In genomic region chr2:178098021-178098420, GRCm38 (mm10) we compare ENCODE assay signal across 7 mouse cellular contexts. TPM values are rescaled to one million over a fixed set of nuclear protein-coding genes. Genes with fewer than 3 reads are reported as not detected.
DNase-seq lines count a peak whose midpoint lies in the region; ATAC-seq and TF ChIP-seq lines count a peak whose summit lies in the region.

No protein-coding gene starts in this region.

- H3K27me3 ChIP-seq in liver, embryonic 12.5 days (replicated peaks) = no peaks in the 10 kb centered on the region
- H3K27me3 ChIP-seq in hindbrain, postnatal 0 days (ENCODE audit: insufficient read depth, low read length) = no peaks in the 10 kb centered on the region
- H3K27me3 ChIP-seq in limb, embryonic 14.5 days (ENCODE audit: control insufficient read depth, insufficient read depth, low read length) = no peaks in the 10 kb centered on the region

- no peak overlapping the region for H3K9ac ChIP-seq in liver, embryonic 12.5 days
- H3K9ac ChIP-seq in hindbrain, postnatal 0 days (replicated peaks; ENCODE audit: low read length) = no peak overlapping the region
- H3K9ac ChIP-seq in limb, embryonic 14.5 days (ENCODE audit: low read depth, low read length, severe bottlenecking) = no peak overlapping the region

- H3K4me3 ChIP-seq in liver, embryonic 12.5 days = no peak overlapping the region
- no peak overlapping the region for H3K4me3 ChIP-seq in hindbrain, postnatal 0 days (ENCODE audit: low read length)
- no peak overlapping the region for H3K4me3 ChIP-seq in limb, embryonic 14.5 days (replicated peaks; ENCODE audit: low read length)

- H3K27ac ChIP-seq in liver, embryonic 12.5 days = no peak overlapping the region
- H3K27ac ChIP-seq in hindbrain, postnatal 0 days = no peak overlapping the region
- no peak overlapping the region for H3K27ac ChIP-seq in limb, embryonic 14.5 days (replicated peaks; ENCODE audit: low read depth, low read length)

- H3K9me3 ChIP-seq in liver, embryonic 12.5 days (replicated peaks) = no peaks in the 10 kb centered on the region
- H3K9me3 ChIP-seq in hindbrain, postnatal 0 days (ENCODE audit: low read length) = no peaks in the 10 kb centered on the region
- no peaks in the 10 kb centered on the region for H3K9me3 ChIP-seq in limb, embryonic 14.5 days (ENCODE audit: control insufficient read depth, low read length)

- H3K36me3 ChIP-seq in liver, embryonic 12.5 days = no peaks in the 10 kb centered on the region
- no peaks in the 10 kb centered on the region for H3K36me3 ChIP-seq in hindbrain, postnatal 0 days (ENCODE audit: insufficient read depth, low read length)
- H3K36me3 ChIP-seq in limb, embryonic 14.5 days (ENCODE audit: control insufficient read depth, insufficient read depth, low read length) = no peaks in the 10 kb centered on the region

- no peak overlapping the region for H3K4me2 ChIP-seq in liver, embryonic 12.5 days
- H3K4me2 ChIP-seq in hindbrain, postnatal 0 days (ENCODE audit: low read depth, low read length) = no peak overlapping the region
- H3K4me2 ChIP-seq in limb, embryonic 14.5 days (replicated peaks; ENCODE audit: low read depth, low read length, severe bottlenecking) = no peak overlapping the region

- no peak for ATAC-seq in liver, embryonic 12.5 days
- ATAC-seq in hindbrain, postnatal 0 days = no peak
- ATAC-seq in limb, embryonic 14.5 days (ENCODE audit: low FRiP score, low read depth) = no peak

- peak; percentile 34 for DNase-seq in liver
- DNase-seq in NIH3T3 (ENCODE audit: low read depth) = peak; percentile 63
- peak; percentile 82 to 84 for DNase-seq in cerebellum, postnatal 10 days
- DNase-seq in hindbrain, postnatal 0 days (ENCODE audit: low spot score) = peak; percentile 67
- peak; percentile 33 for DNase-seq in limb, embryonic 14.5 days (ENCODE audit: low spot score)
- peak; percentile 83 to 90 for DNase-seq in right cerebral cortex, adult 2 months (ENCODE audit: low spot score in 2 of 2)

- peak; percentile 79 for TF ChIP-seq CTCF in hindbrain, postnatal 0 days (IDR thresholded peaks at IDR 0.05; ENCODE audit: low read depth)

- no peaks in the 10 kb centered on the region for H3K4me1 ChIP-seq in liver, embryonic 12.5 days
- H3K4me1 ChIP-seq in hindbrain, postnatal 0 days (ENCODE audit: insufficient read depth, low read length) = no peaks in the 10 kb centered on the region
- H3K4me1 ChIP-seq in limb, embryonic 14.5 days (ENCODE audit: control insufficient read depth, insufficient read depth, low read length) = no peaks in the 10 kb centered on the region

- TF ChIP-seq POLR2A in limb, embryonic 14.5 days (IDR thresholded peaks at IDR 0.05; ENCODE audit: borderline replicate concordance, extremely low read depth, insufficient read depth, insufficient read length) = no peak

- 5% methylated on average over 2 of the region's 2 CpGs for WGBS in liver, embryonic 12.5 days (ENCODE audit: insufficient replicate concordance)
- 3% methylated on average over 2 of the region's 2 CpGs for WGBS in hindbrain, postnatal 0 days
- 1% methylated on average over 2 of the region's 2 CpGs for WGBS in limb, embryonic 14.5 days

RNA-seq across cellular contexts. Expression of gene Zfp931, which starts 19.7 kb away (rescaled TPM):
- polyA plus RNA-seq in liver, embryonic 12.5 days (2016; fragmentation: Nextera tagmentation; extraction: Ambion mirVana) = 4.7 and 6.1 TPM in 2 replicates
- 12.4 and 13.6 TPM in 2 replicates for total RNA-seq in hindbrain, postnatal 0 days (2014; rRNA removed)
- polyA plus RNA-seq in hindbrain, postnatal 0 days (2015; fragmentation: Nextera tagmentation; extraction: Ambion mirVana) = 15.9 and 16.0 TPM in 2 replicates
- polyA plus RNA-seq in limb, embryonic 14.5 days (2012; rRNA removed) = 6.9 and 9.6 TPM in 2 replicates
- polyA plus RNA-seq in limb, embryonic 14.5 days (2014; fragmentation: Nextera tagmentation; extraction: Ambion mirVana) = 14.7 and 16.2 TPM in 2 replicates

RNA-seq across cellular contexts. Expression of gene Phactr3, which starts 20.8 kb away (rescaled TPM):
- polyA plus RNA-seq in liver, embryonic 12.5 days (2016; fragmentation: Nextera tagmentation; extraction: Ambion mirVana) = 0.18 TPM in 1 of 2 replicates, not detected in the other
- total RNA-seq in hindbrain, postnatal 0 days (2014; rRNA removed) = 70.4 and 92.7 TPM in 2 replicates
- 66.2 and 67.2 TPM in 2 replicates for polyA plus RNA-seq in hindbrain, postnatal 0 days (2015; fragmentation: Nextera tagmentation; extraction: Ambion mirVana)
- polyA plus RNA-seq in limb, embryonic 14.5 days (2012; rRNA removed) = 0.48 and 0.56 TPM in 2 replicates
- 0.46 and 0.55 TPM in 2 replicates for polyA plus RNA-seq in limb, embryonic 14.5 days (2014; fragmentation: Nextera tagmentation; extraction: Ambion mirVana)

Comparison
In these comparisons a context has a peak if more than half of its experiments do, and no peak if none do; other contexts are left out.
1. DNase-seq: peak in every context shown above with its lines; median percentile 86 in right cerebral cortex, adult 2 months; 83 in cerebellum, postnatal 10 days; 67 in hindbrain, postnatal 0 days; 63 in NIH3T3; 34 in liver; 33 in limb, embryonic 14.5 days.
2. RNA of gene Phactr3, which starts 20.8 kb away (polyA plus RNA-seq): 66.2 to 67.2 TPM in hindbrain, postnatal 0 days; 0.46 to 0.56 TPM in limb, embryonic 14.5 days and 0.18 TPM in liver, embryonic 12.5 days; every median in the first group is over 10 times any median in the second.